Mouse (Mus musculus) ES-Bruce4 (cell line): ENCODE measurements around the gene Smtnl1. TPM values are rescaled to one million over a fixed set of nuclear protein-coding genes. Genes with fewer than 3 reads are reported as not detected.

ENCODE experiments used
- H3K27ac ChIP-seq: 2 replicates; pipeline ENCODE4 v1.5.1; 2012; ENCODE audit warnings: low read length, inconsistent platforms; ENCODE audit not compliant: insufficient read depth
- H3K27me3 ChIP-seq: 2 replicates; pipeline ENCODE4 v1.6.1; 2012; ENCODE audit warnings: mild to moderate bottlenecking, low read length, inconsistent platforms; ENCODE audit not compliant: control insufficient read depth, poor library complexity, insufficient read depth, severe bottlenecking
- H3K36me3 ChIP-seq: 2 replicates; pipeline ENCODE4 v1.6.1; 2012; ENCODE audit warnings: inconsistent platforms, mild to moderate bottlenecking, low read length, moderate library complexity; ENCODE audit not compliant: control insufficient read depth, poor library complexity, insufficient read depth, severe bottlenecking
- H3K4me1 ChIP-seq: one replicate; pipeline ENCODE4 v1.8.1; 2011; ENCODE audit warnings: low read length; ENCODE audit not compliant: control insufficient read depth, insufficient read depth
- H3K4me3 ChIP-seq: 2 replicates; pipeline ENCODE4 v1.5.1; 2011; ENCODE audit warnings: low read depth, mild to moderate bottlenecking, low read length
- H3K9ac ChIP-seq: 2 replicates; pipeline ENCODE4 v1.6.1; 2012; ENCODE audit warnings: low read depth, mild to moderate bottlenecking, inconsistent platforms; ENCODE audit not compliant: poor library complexity, severe bottlenecking
- H3K9me3 ChIP-seq: replicated peaks from 2 replicates; pipeline ENCODE4 v1.6.1; 2012; ENCODE audit warnings: mild to moderate bottlenecking, low read length, inconsistent platforms; ENCODE audit not compliant: control insufficient read depth, poor library complexity, insufficient read depth, severe bottlenecking
- CTCF ChIP-seq: IDR thresholded peaks from one replicate; pipeline ENCODE4 v1.8.1; 2011; ENCODE audit warnings: low read depth, low read length
- EP300 ChIP-seq: IDR thresholded peaks from 2 replicates; pipeline ENCODE4 v1.6.1; 2011; ENCODE audit warnings: low read depth, low read length; ENCODE audit not compliant: insufficient read depth
- POLR2A ChIP-seq: IDR thresholded peaks from one replicate; pipeline ENCODE4 v1.8.1; 2011; ENCODE audit warnings: low read length; ENCODE audit not compliant: insufficient read depth
- polyA plus RNA-seq: library from polyadenylated mRNA; stranded (reverse); fragments of >200 nt; gene quantifications from 2 replicates; pipeline ENCODE4 v1.2.4, GENCODE M21; 2011; ENCODE audit warnings: low read depth; ENCODE audit not compliant: missing spikeins, insufficient read depth, insufficient read length

Smtnl1 gene
- polyA plus RNA-seq, 1 experiment = 2.6 TPM

DNA sequence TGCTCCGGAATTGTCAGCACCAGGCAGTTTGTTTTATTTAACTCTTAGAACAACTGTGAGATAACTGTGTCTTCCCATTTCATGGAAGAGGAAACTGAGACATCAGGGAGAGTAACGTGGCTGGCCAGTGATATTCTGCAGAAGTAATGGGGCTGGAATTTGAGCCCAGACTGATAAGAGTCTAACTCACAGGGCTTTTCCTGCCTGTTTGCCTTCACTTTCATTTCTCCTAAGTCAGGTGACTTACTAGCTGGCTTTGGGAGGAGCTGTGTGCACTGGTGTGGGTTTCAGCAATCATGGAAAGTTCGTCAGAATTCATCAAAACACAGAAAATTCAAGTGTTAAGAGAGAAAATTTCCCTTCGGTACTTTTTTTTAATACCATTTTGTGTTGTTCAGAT, 22.1 kb downstream of the Smtnl1 start:
- H3K4me1 ChIP-seq = no peaks in the 10 kb centered on the region
- no peak for TF ChIP-seq POLR2A
- no peak for TF ChIP-seq CTCF
- TF ChIP-seq EP300 = no peak
- no peak overlapping the region for H3K27ac ChIP-seq
- H3K36me3 ChIP-seq = no peaks in the 10 kb centered on the region
- H3K9me3 ChIP-seq = peaks cover under 1% of the 10 kb centered on the region; the same call in 1 of the 2 replicates
- H3K4me3 ChIP-seq = no peak overlapping the region
- no peaks in the 10 kb centered on the region for H3K27me3 ChIP-seq
- H3K9ac ChIP-seq = no peak overlapping the region; the same call in 1 of the 2 replicates

DNA sequence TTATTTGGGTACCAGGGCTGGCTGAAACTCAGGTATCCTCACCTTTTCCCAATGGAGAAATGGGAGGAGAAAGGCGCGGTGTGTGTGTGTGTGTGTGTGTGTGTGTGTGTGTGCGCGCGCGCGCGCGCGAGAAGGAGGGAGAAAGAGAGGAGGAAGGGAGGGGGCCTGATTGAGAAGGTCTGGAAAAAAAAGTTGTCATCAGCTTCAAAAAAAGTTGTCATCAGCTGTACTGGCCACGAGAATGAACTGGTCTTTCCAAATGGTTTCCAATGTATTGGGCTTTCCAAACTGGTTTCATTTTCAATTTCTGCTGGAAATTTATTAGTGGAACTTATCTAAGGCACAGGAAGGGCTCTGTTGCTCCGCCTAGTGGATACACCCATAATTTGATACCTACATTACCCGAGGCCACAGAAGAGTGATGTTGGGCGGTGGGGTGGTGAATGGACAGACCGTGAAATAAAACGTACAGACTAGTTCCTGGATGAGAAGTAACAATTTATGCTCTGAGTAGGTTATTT, 23.4 kb downstream of the Smtnl1 start:
- no peaks in the 10 kb centered on the region for H3K27me3 ChIP-seq
- no peak overlapping the region for H3K27ac ChIP-seq
- peaks cover 8% of the 10 kb centered on the region for H3K9me3 ChIP-seq
- H3K36me3 ChIP-seq = no peaks in the 10 kb centered on the region
- TF ChIP-seq CTCF (peak; percentile 16), POLR2A (no peak)
- H3K4me3 ChIP-seq = peak overlapping the region; percentile 91
- no peaks in the 10 kb centered on the region for H3K4me1 ChIP-seq
- peak overlapping the region; percentile 36 for H3K9ac ChIP-seq

DNA sequence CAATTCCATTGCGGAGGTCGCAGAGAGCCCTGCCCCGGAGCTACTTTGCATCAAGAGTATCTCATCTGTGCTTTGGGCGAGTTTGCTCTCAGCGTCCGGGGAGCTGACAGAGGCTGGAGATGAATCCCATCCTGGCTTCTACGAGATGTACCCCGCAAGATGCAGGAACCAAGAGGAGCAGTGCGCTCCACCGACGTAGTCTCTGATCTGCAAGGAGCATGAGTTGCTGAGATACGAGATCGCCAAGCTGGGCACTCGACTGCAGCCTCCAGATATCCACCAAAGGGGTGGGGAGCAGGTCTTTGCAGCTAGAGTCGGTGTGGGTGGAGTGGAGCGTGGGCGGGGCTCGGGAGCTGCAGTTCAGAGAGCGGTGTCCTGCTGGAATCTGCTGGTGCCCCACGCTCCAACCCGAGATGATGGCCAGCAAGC, 23.9 kb downstream of the Smtnl1 start, which contains the start of gene Ube2l6:
Gene Ube2l6 (plus strand): TSS at position 336 of the 429 bp plus-strand sequence.
- peak within 1 kb of the TSS; percentile 91 for H3K4me3 ChIP-seq

DNA sequence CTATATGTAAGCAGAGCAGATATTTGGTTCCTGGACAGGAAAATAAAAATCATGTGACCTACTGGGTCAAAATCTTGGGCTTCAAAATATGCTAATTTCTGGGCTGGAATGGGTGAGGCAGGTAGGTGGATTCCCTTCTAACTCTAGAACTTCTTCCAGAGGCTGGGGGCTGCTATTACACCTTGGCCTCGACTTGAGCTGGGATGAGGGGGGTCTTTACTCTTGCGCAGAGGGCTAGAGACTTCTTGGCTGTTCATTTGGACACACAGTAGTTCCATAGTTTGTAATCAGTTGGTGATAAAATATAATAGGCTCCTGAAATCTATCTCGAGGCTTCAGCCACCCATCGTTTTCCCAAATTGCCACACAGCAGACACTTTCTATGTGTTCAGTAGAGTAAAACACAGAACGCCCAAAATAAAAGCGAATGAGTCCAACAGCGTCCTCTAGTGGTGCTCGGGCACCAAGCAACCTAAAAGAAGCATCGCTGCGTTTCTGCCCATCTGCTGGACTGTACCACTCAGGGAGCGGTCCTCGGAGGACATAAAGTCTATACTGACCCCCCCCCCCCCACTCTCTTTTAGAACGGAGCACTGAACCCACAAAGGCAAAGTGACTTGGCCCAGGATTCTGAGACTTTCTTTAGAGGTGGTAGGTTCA, 24.5 kb downstream of the Smtnl1 start:
- Histone ChIP-seq H3K9me3 (peaks cover 10% of the 10 kb centered on the region), H3K27me3 (no peaks in the 10 kb centered on the region), H3K36me3 (no peaks in the 10 kb centered on the region), H3K4me3 (peak overlapping the region; percentile 91), H3K4me1 (no peaks in the 10 kb centered on the region), H3K27ac (no peak overlapping the region), H3K9ac (peak overlapping the region; percentile 36)
- TF ChIP-seq POLR2A (no peak), EP300 (no peak), CTCF (peak; percentile 86)

More for the DNA sequence above, 23.9 kb downstream of the Smtnl1 start, which contains the start of gene Ube2l6:
- Histone ChIP-seq H3K9ac (peak within 1 kb of the TSS; percentile 36), H3K27me3 (no peaks in the 10 kb centered on the region), H3K36me3 (no peaks in the 10 kb centered on the region), H3K27ac (no peak within 1 kb of the TSS), H3K9me3 (peaks cover 10% of the 10 kb centered on the region), H3K4me1 (no peaks in the 10 kb centered on the region)
- TF ChIP-seq EP300 (no peak), CTCF (no peak), POLR2A (no peak)

DNA sequence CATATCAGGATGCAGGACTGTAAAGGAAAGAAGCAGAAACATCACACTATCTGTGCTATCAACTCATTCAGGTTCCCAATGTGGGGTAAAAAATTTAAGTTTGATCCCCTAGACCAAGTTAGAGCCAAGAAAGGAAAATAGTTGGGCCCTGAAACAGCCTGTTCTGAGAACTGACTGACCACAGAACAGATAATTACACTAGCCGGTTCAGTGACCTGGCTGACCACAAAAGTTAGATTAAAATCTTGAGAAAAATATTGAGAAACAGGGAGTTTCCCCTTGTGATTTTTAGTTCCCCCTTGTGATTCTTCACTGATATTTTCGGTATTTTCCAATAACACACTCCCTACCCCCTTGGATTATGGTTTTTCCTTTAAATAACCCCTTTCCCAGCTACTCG, 28.6 kb downstream of the Smtnl1 start:
- no peak for TF ChIP-seq CTCF
- no peak for TF ChIP-seq EP300
- no peak for TF ChIP-seq POLR2A
- H3K4me1 ChIP-seq = no peaks in the 10 kb centered on the region
- peaks cover 10% of the 10 kb centered on the region for H3K9me3 ChIP-seq
- no peaks in the 10 kb centered on the region for H3K36me3 ChIP-seq
- H3K27ac ChIP-seq = no peak overlapping the region
- H3K4me3 ChIP-seq = no peak overlapping the region
- no peaks in the 10 kb centered on the region for H3K27me3 ChIP-seq
- no peak overlapping the region for H3K9ac ChIP-seq

DNA sequence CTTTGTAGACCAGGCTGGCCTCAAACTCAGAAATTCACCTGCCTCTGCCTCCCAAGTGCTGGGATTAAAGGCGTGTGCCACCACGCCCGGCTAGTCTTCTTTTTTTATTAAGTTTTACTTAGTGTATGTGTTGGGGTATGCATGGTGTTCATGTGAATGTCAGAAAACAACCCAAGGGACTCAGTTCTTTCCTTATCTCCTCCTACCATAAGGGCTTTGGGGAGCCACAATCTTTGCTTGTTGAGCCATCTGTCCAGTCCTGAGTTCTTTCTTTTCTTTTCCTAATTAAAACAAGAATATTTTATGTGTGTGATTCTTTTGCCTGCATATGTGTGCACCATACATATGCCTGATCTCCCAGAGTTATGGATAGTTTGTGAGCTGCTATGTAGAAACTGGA, 29.3 kb downstream of the Smtnl1 start:
- H3K27ac ChIP-seq = no peak overlapping the region
- peaks cover 10% of the 10 kb centered on the region for H3K9me3 ChIP-seq
- no peak overlapping the region for H3K4me3 ChIP-seq
- H3K9ac ChIP-seq = no peak overlapping the region
- H3K36me3 ChIP-seq = no peaks in the 10 kb centered on the region
- H3K4me1 ChIP-seq = no peaks in the 10 kb centered on the region
- TF ChIP-seq POLR2A (no peak), CTCF (no peak), EP300 (no peak)
- no peaks in the 10 kb centered on the region for H3K27me3 ChIP-seq
